In genomic region chr19:59465751-59466410, GRCm38 (mm10) we compare ENCODE assay signal across 15 mouse cellular contexts. TPM values are rescaled to one million over a fixed set of nuclear protein-coding genes. Genes with fewer than 3 reads are reported as not detected.
DNase-seq lines count a peak whose midpoint lies in the region; ATAC-seq lines count a peak whose summit lies in the region.
"Had no signal": no experiment of that assay in that cellular context is flagged by ENCODE, and none has a peak within 500 bp of the region (broad histone marks: within the 10 kb centered on the region; RNA-seq: fewer than 3 reads in every experiment).

No protein-coding gene starts in this region.

- DNase-seq in kidney, adult 18-20 months, result no peak
- DNase-seq in embryo, embryonic 11 days, result peak; percentile 58
- peak; percentile 72 for DNase-seq in forebrain, embryonic 11.5 days (ENCODE audit: low spot score)
- no peak for DNase-seq in cerebellum, adult 8-10 months
- no peak for DNase-seq in left cerebral cortex, postnatal 25 days (ENCODE audit: low spot score in 2 of 2)
- DNase-seq: gastrocnemius, postnatal 14 days; spleen, adult 18-20 months had no signal

- H3K36me3 ChIP-seq in kidney, embryonic 16.5 days (ENCODE audit: insufficient read depth, low read length), result no peaks in the 10 kb centered on the region
- H3K36me3 ChIP-seq in forebrain, embryonic 11.5 days (ENCODE audit: control insufficient read depth, insufficient read depth, low read length), result no peaks in the 10 kb centered on the region
- H3K36me3 ChIP-seq in midbrain, embryonic 13.5 days, result no peaks in the 10 kb centered on the region
- H3K36me3 ChIP-seq: hindbrain, embryonic 13.5 days had no signal

- peak overlapping the region; percentile 5; the same call in 1 of the 2 replicates for H3K4me3 ChIP-seq in kidney, embryonic 16.5 days (ENCODE audit: low read length)
- H3K4me3 ChIP-seq in forebrain, embryonic 11.5 days (ENCODE audit: low read depth, low read length), result peak overlapping the region; percentile 88; the same call in 1 of the 2 replicates
- peak overlapping the region; percentile 7; the same call in 1 of the 2 replicates for H3K4me3 ChIP-seq in midbrain, embryonic 13.5 days (replicated peaks)
- H3K4me3 ChIP-seq: hindbrain, embryonic 13.5 days had no signal

- H3K9me3 ChIP-seq in kidney, embryonic 16.5 days (ENCODE audit: low read length), result no peaks in the 10 kb centered on the region
- H3K9me3 ChIP-seq in forebrain, embryonic 11.5 days (ENCODE audit: control insufficient read depth, low read length), result no peaks in the 10 kb centered on the region
- no peaks in the 10 kb centered on the region for H3K9me3 ChIP-seq in midbrain, embryonic 13.5 days
- H3K9me3 ChIP-seq: hindbrain, embryonic 13.5 days had no signal

- ATAC-seq in kidney, embryonic 16.5 days (ENCODE audit: low FRiP score, low TSS enrichment), result no peak
- peak; percentile 34; the same call in 1 of the 2 replicates for ATAC-seq in forebrain, embryonic 11.5 days (replicated peaks; ENCODE audit: low FRiP score)
- ATAC-seq in midbrain, embryonic 13.5 days, result no peak
- no peak for ATAC-seq in monocyte, adult 5-6 weeks (replicated peaks; ENCODE audit: insufficient number of reproducible peaks, low FRiP score, low TSS enrichment, poor library complexity, severe bottlenecking)
- ATAC-seq: activated CD4-positive, CD25-positive, alpha-beta regulatory T cell, adult 4 months had no signal

- 7% methylated on average over 10 of the region's 10 CpGs for WGBS in kidney, embryonic 16.5 days
- 2% methylated on average over 10 of the region's 10 CpGs for WGBS in forebrain, embryonic 11.5 days
- WGBS in midbrain, embryonic 13.5 days, result 3% methylated on average over 10 of the region's 10 CpGs

- intact Hi-C loops in left cerebral cortex, postnatal 25 days (cut with DNase I), result no loop called here

- peak overlapping the region; percentile 58 for H3K4me2 ChIP-seq in kidney, embryonic 16.5 days (replicated peaks; ENCODE audit: low read depth, low read length)
- H3K4me2 ChIP-seq in forebrain, embryonic 11.5 days (ENCODE audit: low read depth, low read length, severe bottlenecking), result peak overlapping the region; percentile 72
- peak overlapping the region; percentile 57 for H3K4me2 ChIP-seq in midbrain, embryonic 13.5 days (replicated peaks)
- H3K4me2 ChIP-seq: heart, embryonic 11.5 days; hindbrain, embryonic 13.5 days had no signal

- peaks cover 90% of the 10 kb centered on the region for H3K27me3 ChIP-seq in kidney, embryonic 16.5 days (ENCODE audit: insufficient read depth, low read length)
- H3K27me3 ChIP-seq in forebrain, embryonic 11.5 days (ENCODE audit: control insufficient read depth, insufficient read depth, low read length), result peaks cover 22% of the 10 kb centered on the region
- peaks cover 97% of the 10 kb centered on the region for H3K27me3 ChIP-seq in midbrain, embryonic 13.5 days

- H3K9ac ChIP-seq in kidney, embryonic 16.5 days (replicated peaks; ENCODE audit: low read length), result peak overlapping the region; percentile 51
- H3K9ac ChIP-seq in forebrain, embryonic 11.5 days (ENCODE audit: low read length), result peak overlapping the region; percentile 99
- no peak overlapping the region; the same call in 1 of the 2 replicates for H3K9ac ChIP-seq in midbrain, embryonic 13.5 days (replicated peaks)
- H3K9ac ChIP-seq: hindbrain, embryonic 13.5 days; liver, embryonic 14.5 days had no signal

- H3K27ac ChIP-seq in kidney, embryonic 16.5 days (ENCODE audit: low read length), result peak overlapping the region; percentile 68
- H3K27ac ChIP-seq in forebrain, embryonic 11.5 days (ENCODE audit: low read depth, low read length), result peak overlapping the region; percentile 90
- peak overlapping the region; percentile 76 for H3K27ac ChIP-seq in midbrain, embryonic 13.5 days
- H3K27ac ChIP-seq: hindbrain, embryonic 13.5 days; liver, embryonic 14.5 days; stomach, postnatal 0 days had no signal

- H3K4me1 ChIP-seq in kidney, embryonic 16.5 days (ENCODE audit: insufficient read depth, low read length), result peaks cover 40% of the 10 kb centered on the region
- H3K4me1 ChIP-seq in forebrain, embryonic 11.5 days (replicated peaks; ENCODE audit: control insufficient read depth, insufficient read depth, low read length), result peaks cover 19% of the 10 kb centered on the region
- peaks cover 60% of the 10 kb centered on the region for H3K4me1 ChIP-seq in midbrain, embryonic 13.5 days (replicated peaks)

RNA-seq across cellular contexts. Expression of gene Emx2, which starts 7.7 kb away (rescaled TPM):
- polyA plus RNA-seq in kidney, embryonic 16.5 days (2015; fragmentation: Nextera tagmentation; extraction: Ambion mirVana), result 29.7 and 38.1 TPM in 2 replicates
- polyA plus RNA-seq in forebrain, embryonic 11.5 days (2014; fragmentation: Nextera tagmentation; extraction: Ambion mirVana), result 75.6 and 78.9 TPM in 2 replicates
- 16.3 and 20.3 TPM in 2 replicates for polyA plus RNA-seq in midbrain, embryonic 13.5 days (2015; fragmentation: Nextera tagmentation; extraction: Ambion mirVana)
- total RNA-seq in monocyte, adult 5-6 weeks (2017), result not detected in 3 replicates
- total RNA-seq in left cerebral cortex, postnatal 25 days (2021), result 10 to 100 TPM; 16.1 to 19.2 TPM
- polyA plus RNA-seq: activated CD4-positive, CD25-positive, alpha-beta regulatory T cell, adult 4 months had no signal

Comparison
In these comparisons a context has a peak if more than half of its experiments do, and no peak if none do; other contexts are left out.
1. H3K4me3 ChIP-seq: peak in every context shown above with its lines; median percentile 88 in forebrain, embryonic 11.5 days; 7 in midbrain, embryonic 13.5 days; 5 in kidney, embryonic 16.5 days.
2. DNase-seq: peak in embryo, embryonic 11 days (single experiment) and forebrain, embryonic 11.5 days (single experiment); none in kidney, adult 18-20 months (single experiment), cerebellum, adult 8-10 months (single experiment) and left cerebral cortex, postnatal 25 days (0 of 2).
3. Peak in every context shown above with its lines, with median percentiles within 50 percentile points of each other: H3K27ac ChIP-seq and H3K4me2 ChIP-seq.